Mouse (Mus musculus) MEL (cell line): ENCODE measurements at regions not wholly inside any gene's neighbourhood (a gene's known extent, or its start where the extent isn't known, plus 50 kb on each side); places are given as distances from the start of the nearest gene placed in this dataset.

Experiments
- DNase-seq: peaks from one replicate; pipeline ENCODE4 v3.0.0; 2011; ENCODE audit warnings: low read depth, low spot score
- H3K27ac ChIP-seq: 2 replicates; pipeline ENCODE4 v1.5.1; 2012; ENCODE audit warnings: low read depth, mild to moderate bottlenecking, control low read depth, low read length, moderate library complexity; ENCODE audit not compliant: control insufficient read depth
- H3K27me3 ChIP-seq, 2 experiments: fragments of 150-350 bp in 1 of 2; sonication (generic) in 1 of 2; 2 replicates each; pipeline ENCODE4 v1.6.1; 2012; ENCODE audit warnings: low read length in 2 of 2, mild to moderate bottlenecking in 2 of 2, improper control_type of control experiment in 1 of 2, moderate library complexity in 1 of 2; ENCODE audit not compliant: insufficient read depth in 2 of 2, control insufficient read depth in 1 of 2
- H3K36me3 ChIP-seq, 2 experiments: 2 replicates each; pipeline ENCODE4 v1.6.1; 2012 to 2014; ENCODE audit warnings: low read length in 2 of 2, improper control_type of control experiment in 1 of 2, inconsistent platforms in 1 of 2, mild to moderate bottlenecking in 1 of 2; ENCODE audit not compliant: insufficient read depth in 2 of 2, control insufficient read depth in 1 of 2
- H3K4me1 ChIP-seq, 2 experiments: fragments of 150-350 bp in 1 of 2; sonication (generic) in 1 of 2; 2 replicates each; pipeline ENCODE4 v1.6.1; 2012; ENCODE audit warnings: low read length in 2 of 2, improper control_type of control experiment in 1 of 2, mild to moderate bottlenecking in 1 of 2; ENCODE audit not compliant: insufficient read depth in 2 of 2, control insufficient read depth in 1 of 2
- H3K4me3 ChIP-seq, 2 experiments: fragments of 150-350 bp in 1 of 2; sonication (generic) in 1 of 2; 2 replicates each; pipeline ENCODE4 v1.5.1; 2012; ENCODE audit warnings: low read depth in 2 of 2, low read length in 2 of 2, mild to moderate bottlenecking in 2 of 2, moderate library complexity in 2 of 2, control low read depth in 1 of 2, improper control_type of control experiment in 1 of 2; ENCODE audit not compliant: control insufficient read depth in 1 of 2, insufficient read depth in 1 of 2
- H3K79me2 ChIP-seq: 2 replicates; pipeline ENCODE4 v1.6.1; 2012; ENCODE audit warnings: mild to moderate bottlenecking, low read length, moderate library complexity; ENCODE audit not compliant: control insufficient read depth, poor library complexity, insufficient read depth
- H3K9ac ChIP-seq: 2 replicates; pipeline ENCODE4 v1.6.1; 2012; ENCODE audit warnings: low read depth, mild to moderate bottlenecking, control low read depth, low read length, moderate library complexity; ENCODE audit not compliant: control insufficient read depth, poor library complexity, severe bottlenecking
- H3K9me3 ChIP-seq: fragments of 150-350 bp; sonication (generic); replicated peaks from 2 replicates; pipeline ENCODE4 v1.6.1; 2012; ENCODE audit warnings: mild to moderate bottlenecking, low read length, improper control_type of control experiment, moderate library complexity; ENCODE audit not compliant: insufficient read depth
- CHD1 ChIP-seq: IDR thresholded peaks from 2 replicates; pipeline ENCODE4 v1.6.1; 2012; ENCODE audit warnings: low read depth, mild to moderate bottlenecking, inconsistent platforms, low read length, improper control_type of control experiment
- CHD2 ChIP-seq: IDR thresholded peaks from 2 replicates; pipeline ENCODE4 v1.6.1; 2011; ENCODE audit warnings: low read length, improper control_type of control experiment
- CTCF ChIP-seq, 3 experiments: IDR thresholded peaks in 2 of 3; conservative IDR thresholded peaks in 1 of 3; 2 replicates each; pipeline ENCODE4 v1.5.1; 2011 to 2012; ENCODE audit warnings: low read length in 3 of 3, low read depth in 2 of 3, mild to moderate bottlenecking in 2 of 3, improper control_type of control experiment in 1 of 3, inconsistent platforms in 1 of 3, mixed read lengths in 1 of 3, moderate library complexity in 1 of 3; ENCODE audit not compliant: control insufficient read depth in 1 of 3, insufficient read depth in 1 of 3, poor library complexity in 1 of 3, severe bottlenecking in 1 of 3
- ELF1 ChIP-seq: IDR thresholded peaks from 2 replicates; pipeline ENCODE4 v1.6.1; 2014; ENCODE audit warnings: low read depth, mild to moderate bottlenecking, inconsistent platforms, low read length, improper control_type of control experiment, moderate library complexity
- GABPA ChIP-seq: IDR thresholded peaks from 2 replicates; pipeline ENCODE4 v1.6.1; 2012; ENCODE audit warnings: low read depth, mild to moderate bottlenecking, inconsistent platforms, low read length, improper control_type of control experiment, moderate library complexity
- JUND ChIP-seq: IDR thresholded peaks from 2 replicates; pipeline ENCODE4 v1.6.1; 2011; ENCODE audit warnings: low read depth, mild to moderate bottlenecking, improper control_type of control experiment, low read length
- MAFK ChIP-seq: IDR thresholded peaks from 2 replicates; pipeline ENCODE4 v1.6.1; 2011; ENCODE audit warnings: low read depth, mild to moderate bottlenecking, low read length, improper control_type of control experiment, borderline replicate concordance
- MAX ChIP-seq: IDR thresholded peaks from 2 replicates; pipeline ENCODE4 v1.6.1; 2011; ENCODE audit warnings: low read length, improper control_type of control experiment
- MAZ ChIP-seq: IDR thresholded peaks from 2 replicates; pipeline ENCODE4 v1.6.1; 2012; ENCODE audit warnings: low read depth, mild to moderate bottlenecking, inconsistent platforms, low read length, improper control_type of control experiment
- MEF2A ChIP-seq: IDR thresholded peaks from 2 replicates; pipeline ENCODE4 v1.6.1; 2014; ENCODE audit warnings: low read depth, mild to moderate bottlenecking, inconsistent platforms, low read length, improper control_type of control experiment; ENCODE audit not compliant: poor library complexity, insufficient replicate concordance, severe bottlenecking; ENCODE audit errors: extremely low read depth
- NELFE ChIP-seq: IDR thresholded peaks from 2 replicates; pipeline ENCODE4 v1.6.1; 2011; ENCODE audit warnings: low read depth, low read length, improper control_type of control experiment
- NRF1 ChIP-seq: IDR thresholded peaks from 2 replicates; pipeline ENCODE4 v1.6.1; 2014; ENCODE audit warnings: low read depth, mild to moderate bottlenecking, inconsistent platforms, low read length, improper control_type of control experiment, moderate library complexity; ENCODE audit not compliant: poor library complexity, insufficient read depth, severe bottlenecking
- POLR2AphosphoS2 ChIP-seq: IDR thresholded peaks from 2 replicates; pipeline ENCODE4 v1.6.1; 2011; ENCODE audit warnings: low read length, improper control_type of control experiment
- POLR2AphosphoS5 ChIP-seq: IDR thresholded peaks from 2 replicates; pipeline ENCODE4 v1.6.1; 2012; ENCODE audit warnings: low read depth, borderline replicate concordance, mild to moderate bottlenecking, inconsistent platforms, low read length, moderate library complexity, mixed read lengths
- RAD21 ChIP-seq: IDR thresholded peaks from 2 replicates; pipeline ENCODE4 v1.6.1; 2011; ENCODE audit warnings: mild to moderate bottlenecking, low read depth, low read length, improper control_type of control experiment
- RCOR1 ChIP-seq: IDR thresholded peaks from 2 replicates; pipeline ENCODE4 v1.6.1; 2012; ENCODE audit warnings: low read depth, mild to moderate bottlenecking, inconsistent platforms, low read length, improper control_type of control experiment
- SIN3A ChIP-seq: IDR thresholded peaks from 2 replicates; pipeline ENCODE4 v1.6.1; 2012; ENCODE audit warnings: low read length, improper control_type of control experiment, inconsistent platforms
- SMC3 ChIP-seq: IDR thresholded peaks from 2 replicates; pipeline ENCODE4 v1.6.1; 2011; ENCODE audit warnings: low read depth, low read length, improper control_type of control experiment
- TAL1 ChIP-seq: IDR thresholded peaks from 2 replicates; pipeline ENCODE4 v1.6.1; 2012; ENCODE audit warnings: mild to moderate bottlenecking, inconsistent platforms, low read length, moderate library complexity, mixed read lengths
- USF1 ChIP-seq: IDR thresholded peaks from 2 replicates; pipeline ENCODE4 v1.6.1; 2014; ENCODE audit warnings: low read depth, mild to moderate bottlenecking, inconsistent platforms, low read length, improper control_type of control experiment, moderate library complexity
- USF2 ChIP-seq, 2 experiments: IDR thresholded peaks; 2 replicates each; pipeline ENCODE4 v1.6.1; 2011 to 2012; ENCODE audit warnings: improper control_type of control experiment in 2 of 2, low read length in 2 of 2, borderline replicate concordance in 1 of 2, inconsistent platforms in 1 of 2, low read depth in 1 of 2, mild to moderate bottlenecking in 1 of 2; ENCODE audit not compliant: insufficient read depth in 1 of 2
- ZC3H11A ChIP-seq: IDR thresholded peaks from 2 replicates; pipeline ENCODE4 v1.6.1; 2012; ENCODE audit warnings: low read depth, mild to moderate bottlenecking, inconsistent platforms, low read length, improper control_type of control experiment
- ZKSCAN1 ChIP-seq: IDR thresholded peaks from 2 replicates; pipeline ENCODE4 v1.6.1; 2012; ENCODE audit warnings: low read depth, mild to moderate bottlenecking, inconsistent platforms, low read length, improper control_type of control experiment, moderate library complexity
- ZMIZ1 ChIP-seq: IDR thresholded peaks from 2 replicates; pipeline ENCODE4 v1.6.1; 2012; ENCODE audit warnings: low read depth, mild to moderate bottlenecking, inconsistent platforms, low read length, improper control_type of control experiment, moderate library complexity

- Histone ChIP-seq H3K27me3 (no peaks in the 10 kb centered on the region), H3K79me2 (no peaks in the 10 kb centered on the region), H3K9me3 (no peaks in the 10 kb centered on the region), H3K9ac (no peak overlapping the region), H3K36me3 (no peaks in the 10 kb centered on the region), H3K4me1 (no peaks in the 10 kb centered on the region), H3K27ac (no peak overlapping the region), H3K4me3 (no peak overlapping the region)
- DNase-seq: peak; percentile 23
- TF ChIP-seq MAFK: no peak
- no peak for TF ChIP-seq NRF1
- TF ChIP-seq RCOR1: no peak
- no peak for TF ChIP-seq ELF1
- no peak for TF ChIP-seq JUND
- TF ChIP-seq POLR2AphosphoS2: no peak
- TF ChIP-seq CHD1: no peak
- TF ChIP-seq NELFE: no peak
- peak; percentile 66 for TF ChIP-seq SMC3
- TF ChIP-seq ZKSCAN1: no peak
- TF ChIP-seq USF2 (IDR thresholded peaks at IDR 0.05; ENCODE audit: borderline replicate concordance in 1 of 2, insufficient read depth in 1 of 2, low read depth in 1 of 2, low read length in 2 of 2): no peak
- no peak for TF ChIP-seq USF1
- TF ChIP-seq RAD21: peak; percentile 67
- peak; percentile 54 to 59 (median 55) for TF ChIP-seq CTCF (IDR thresholded peaks at IDR 0.05 in 2 of 3, conservative IDR thresholded peaks at IDR 0.05 in 1 of 3; ENCODE audit: control insufficient read depth in 1 of 3, insufficient read depth in 1 of 3, low read depth in 2 of 3, low read length in 3 of 3, poor library complexity in 1 of 3, severe bottlenecking in 1 of 3)
- TF ChIP-seq ZC3H11A: 0 out of 2 replicates have a peak, but pooled peaks have one; percentile 21
- no peak for TF ChIP-seq SIN3A
- TF ChIP-seq TAL1: no peak
Measured at GRCm38 (mm10) chr2:123312277-123312617, 547.2 kb downstream of the Sqor start.

DNA sequence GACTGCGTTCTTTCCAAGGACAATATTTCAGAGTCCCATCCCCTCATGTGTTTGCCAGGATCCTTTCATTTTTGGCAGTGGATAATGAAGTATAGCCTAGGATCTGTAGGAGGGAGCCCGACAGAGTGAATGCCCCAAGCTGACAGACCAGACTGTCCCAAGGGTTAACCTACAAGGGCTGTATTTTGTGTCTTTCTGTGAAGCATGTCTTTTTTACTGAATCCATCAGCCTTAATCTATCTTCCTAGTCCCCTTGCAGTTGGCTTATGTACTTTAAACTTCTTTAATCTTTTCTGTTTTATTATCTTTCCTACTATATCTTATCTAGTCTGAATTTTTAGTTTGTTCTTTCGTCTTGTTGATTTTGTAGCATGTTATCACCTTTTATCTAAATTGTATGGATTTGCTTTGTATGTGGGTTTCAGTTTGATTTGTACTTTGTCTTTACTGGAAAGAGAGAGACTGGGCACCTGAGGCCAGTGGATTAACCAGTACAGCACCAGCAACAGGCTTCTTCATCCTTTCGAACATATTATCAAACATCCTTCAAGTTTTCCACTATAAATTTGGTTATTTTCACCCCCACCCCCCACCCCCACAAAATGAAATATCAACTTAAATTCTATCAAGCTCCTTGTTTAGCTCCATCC is 555.5 kb downstream of the Sqor start:
- no peaks in the 10 kb centered on the region for H3K79me2 ChIP-seq
- H3K9me3 ChIP-seq: no peaks in the 10 kb centered on the region
- no peak for TF ChIP-seq GABPA
- no peak for TF ChIP-seq POLR2AphosphoS2
- TF ChIP-seq RAD21: no peak
- TF ChIP-seq ZKSCAN1: no peak
- TF ChIP-seq ZMIZ1: no peak
- TF ChIP-seq NELFE: no peak
- no peak for TF ChIP-seq CHD1
- TF ChIP-seq CHD2: no peak
- no peak for TF ChIP-seq NRF1
- TF ChIP-seq POLR2AphosphoS5: no peak
- no peak for TF ChIP-seq MEF2A
- no peak for TF ChIP-seq TAL1
- TF ChIP-seq USF1: no peak
- TF ChIP-seq MAZ: no peak
- no peak for TF ChIP-seq USF2 (IDR thresholded peaks at IDR 0.05; ENCODE audit: borderline replicate concordance in 1 of 2, insufficient read depth in 1 of 2, low read depth in 1 of 2, low read length in 2 of 2)
- no peak for TF ChIP-seq ELF1
- no peak for TF ChIP-seq MAX
- no peaks in the 10 kb centered on the region for H3K36me3 ChIP-seq
- H3K4me3 ChIP-seq: no peak overlapping the region
- H3K9ac ChIP-seq: no peak overlapping the region
- H3K27me3 ChIP-seq: no peaks in the 10 kb centered on the region
- no peak overlapping the region for H3K27ac ChIP-seq
- DNase-seq: no peak
- H3K4me1 ChIP-seq: no peaks in the 10 kb centered on the region
